Mouse (Mus musculus) lung, adult 2 months (tissue): Measurements from ENCODE around the gene Mrps18a.

Experiments used
- CTCF ChIP-seq: fragments of 200-500 bp; IDR thresholded peaks from 2 replicates; pipeline ENCODE4 v1.5.1; 2011; ENCODE audit warnings: mild to moderate bottlenecking, low read length, control low read depth; ENCODE audit not compliant: insufficient read depth
- POLR2A ChIP-seq: fragments of 200-500 bp; IDR thresholded peaks from 2 replicates; pipeline ENCODE4 v1.6.1; 2011; ENCODE audit warnings: low read depth, mild to moderate bottlenecking, control low read depth, low read length, borderline replicate concordance; ENCODE audit errors: extremely low read depth

- TF ChIP-seq CTCF (no peak), POLR2A (no peak)
Measured at GRCm38 (mm10) chr17:46091351-46091750, 19.4 kb upstream of the Mrps18a start.
